Mouse (Mus musculus): ENCODE results near the gene Hs3st5. TPM values are rescaled to one million over a fixed set of nuclear protein-coding genes. Genes with fewer than 3 reads are reported as not detected.

Hs3st5 gene
- total and polyA plus RNA-seq, 2 experiments from 2014 or later, result 33.8 to 62.1 TPM

DNA sequence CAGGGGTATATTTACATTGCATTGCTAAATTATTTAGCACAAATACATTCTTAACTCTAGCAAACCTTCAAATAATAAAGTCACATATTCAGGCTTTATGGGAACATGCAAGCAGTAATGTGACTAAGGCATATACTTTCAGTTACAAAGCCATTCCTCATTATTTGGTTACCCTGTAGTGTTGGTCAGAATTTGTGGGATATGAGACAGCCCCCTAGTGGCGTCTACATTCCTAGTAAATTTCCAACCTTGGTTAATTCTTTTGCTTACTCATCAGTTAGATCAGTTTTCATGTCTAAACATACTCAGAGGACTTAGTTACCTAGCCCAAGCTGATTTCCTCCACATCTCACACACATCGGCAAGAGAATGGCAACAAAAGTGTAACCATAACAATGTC, 285.2 kb downstream of the Hs3st5 start:
- no peaks in the 10 kb centered on the region for H3K9me3 ChIP-seq (ENCODE audit: low read length)

DNA sequence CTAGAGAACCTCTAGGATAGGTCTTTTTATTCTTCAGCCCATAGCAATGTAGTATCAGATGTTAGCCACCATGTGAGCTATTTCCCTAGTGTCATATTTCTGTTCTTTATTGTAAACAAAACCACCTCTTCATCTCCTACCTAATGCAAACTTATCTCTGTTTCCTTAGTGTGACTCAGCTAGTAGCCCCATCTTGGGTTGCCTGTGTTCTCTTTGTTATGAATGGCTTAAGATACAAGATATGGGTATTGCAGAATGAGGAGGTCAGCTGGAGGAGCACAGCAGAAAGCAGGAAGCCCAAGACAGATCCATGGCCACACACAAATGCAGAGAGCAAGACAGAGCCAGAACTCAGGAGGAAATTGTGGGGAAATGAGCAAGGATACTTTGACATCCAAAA, 288.7 kb downstream of the Hs3st5 start:
- TF ChIP-seq CTCF (IDR thresholded peaks at IDR 0.05; ENCODE audit: low read depth), result no peak
- Histone ChIP-seq H3K36me3 (ENCODE audit: insufficient read depth, low read length) (no peaks in the 10 kb centered on the region), H3K4me1 (ENCODE audit: insufficient read depth, low read length) (no peaks in the 10 kb centered on the region), H3K27ac (no peak overlapping the region), H3K4me2 (ENCODE audit: low read depth, low read length) (no peak overlapping the region), H3K9me3 (ENCODE audit: low read length) (no peaks in the 10 kb centered on the region), H3K9ac (replicated peaks; ENCODE audit: low read length) (no peak overlapping the region), H3K27me3 (ENCODE audit: insufficient read depth, low read length) (no peaks in the 10 kb centered on the region), H3K4me3 (ENCODE audit: low read length) (no peak overlapping the region)
- ATAC-seq (no peak), DNase-seq (ENCODE audit: low spot score) (no peak)

More for the DNA sequence above, 285.2 kb downstream of the Hs3st5 start:
- DNase-seq (ENCODE audit: low spot score), result peak; percentile 56
- peak; percentile 72 for TF ChIP-seq CTCF (IDR thresholded peaks at IDR 0.05; ENCODE audit: low read depth)
- no peak overlapping the region for H3K4me3 ChIP-seq (ENCODE audit: low read length)
- WGBS, result 44% methylated on average over 2 of the region's 2 CpGs
- H3K27me3 ChIP-seq (ENCODE audit: insufficient read depth, low read length), result no peaks in the 10 kb centered on the region
- no peaks in the 10 kb centered on the region for H3K4me1 ChIP-seq (ENCODE audit: insufficient read depth, low read length)
- ATAC-seq, result 0 out of 2 replicates have a peak, but pooled peaks have one; percentile 45
- no peaks in the 10 kb centered on the region for H3K36me3 ChIP-seq (ENCODE audit: insufficient read depth, low read length)
- H3K27ac ChIP-seq, result no peak overlapping the region
- H3K4me2 ChIP-seq (ENCODE audit: low read depth, low read length), result no peak overlapping the region
- no peak overlapping the region for H3K9ac ChIP-seq (replicated peaks; ENCODE audit: low read length)

DNA sequence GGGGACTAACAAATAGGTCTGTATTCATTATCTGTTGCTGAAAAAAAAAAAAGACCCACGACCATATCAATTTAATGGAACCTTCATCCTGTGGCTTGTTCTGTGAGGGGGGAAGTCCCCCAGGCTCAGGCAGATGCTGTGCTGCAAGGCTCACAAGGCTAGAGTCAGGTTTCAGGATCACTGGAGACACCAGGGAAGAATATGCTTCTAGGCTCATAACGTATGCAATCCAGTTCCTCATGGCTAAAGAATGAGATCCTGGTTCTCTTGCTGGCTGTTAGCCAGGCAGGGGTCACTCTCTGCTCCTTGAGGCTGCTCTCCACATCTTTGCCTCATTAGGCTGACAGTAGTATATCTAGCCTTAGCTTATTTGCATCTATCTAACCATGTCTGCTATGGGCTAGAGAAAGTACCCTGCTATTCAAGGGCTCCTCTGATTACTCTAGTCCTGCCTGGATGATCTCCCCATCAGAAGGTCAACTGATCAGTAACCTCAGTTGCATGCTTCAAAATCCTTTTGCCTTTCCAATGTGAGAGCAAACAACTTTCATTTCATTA, 294.4 kb downstream of the Hs3st5 start:
- 21% methylated on average over 2 of the region's 2 CpGs for WGBS
- Histone ChIP-seq H3K9ac (replicated peaks; ENCODE audit: low read length) (no peak overlapping the region), H3K4me3 (ENCODE audit: low read length) (no peak overlapping the region), H3K9me3 (ENCODE audit: low read length) (no peaks in the 10 kb centered on the region), H3K27ac (no peak overlapping the region), H3K27me3 (ENCODE audit: insufficient read depth, low read length) (no peaks in the 10 kb centered on the region), H3K4me2 (ENCODE audit: low read depth, low read length) (no peak overlapping the region), H3K4me1 (ENCODE audit: insufficient read depth, low read length) (no peaks in the 10 kb centered on the region), H3K36me3 (ENCODE audit: insufficient read depth, low read length) (no peaks in the 10 kb centered on the region)
- peak; percentile 20 for DNase-seq (ENCODE audit: low spot score)
- TF ChIP-seq CTCF (IDR thresholded peaks at IDR 0.05; ENCODE audit: low read depth), result no peak
- no peak for ATAC-seq

DNA sequence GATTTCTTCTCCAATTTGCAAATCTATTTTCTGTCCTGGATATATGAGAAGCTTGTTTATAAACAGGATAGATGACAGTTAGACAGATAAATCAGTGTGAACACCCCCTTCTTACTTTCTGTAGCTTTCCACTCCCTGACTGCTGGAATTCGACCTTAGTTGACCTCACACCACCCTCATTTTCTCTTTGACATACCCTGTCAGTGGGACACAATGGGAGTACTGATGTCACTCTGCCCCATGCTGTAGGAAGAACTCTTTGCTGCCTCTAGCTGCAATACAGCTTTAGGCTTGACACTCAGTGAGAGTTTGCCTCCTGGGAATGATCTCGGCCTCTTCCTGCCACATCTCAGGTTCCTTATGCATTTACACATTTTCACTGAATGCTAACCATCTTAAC, 297.1 kb downstream of the Hs3st5 start:
- no peak overlapping the region for H3K27ac ChIP-seq
- no peaks in the 10 kb centered on the region for H3K36me3 ChIP-seq (ENCODE audit: insufficient read depth, low read length)
- peak; percentile 28; the same call in 1 of the 2 replicates for TF ChIP-seq CTCF (IDR thresholded peaks at IDR 0.05; ENCODE audit: low read depth)
- H3K9me3 ChIP-seq (ENCODE audit: low read length), result no peaks in the 10 kb centered on the region
- no peaks in the 10 kb centered on the region for H3K27me3 ChIP-seq (ENCODE audit: insufficient read depth, low read length)
- DNase-seq (ENCODE audit: low spot score) (peak; percentile 28), ATAC-seq (0 out of 2 replicates have a peak, but pooled peaks have one; percentile 51)
- H3K9ac ChIP-seq (replicated peaks; ENCODE audit: low read length), result no peak overlapping the region
- no peaks in the 10 kb centered on the region for H3K4me1 ChIP-seq (ENCODE audit: insufficient read depth, low read length)
- no peak overlapping the region for H3K4me2 ChIP-seq (ENCODE audit: low read depth, low read length)
- 12% methylated on average over 2 of the region's 2 CpGs for WGBS
- no peak overlapping the region for H3K4me3 ChIP-seq (ENCODE audit: low read length)

DNA sequence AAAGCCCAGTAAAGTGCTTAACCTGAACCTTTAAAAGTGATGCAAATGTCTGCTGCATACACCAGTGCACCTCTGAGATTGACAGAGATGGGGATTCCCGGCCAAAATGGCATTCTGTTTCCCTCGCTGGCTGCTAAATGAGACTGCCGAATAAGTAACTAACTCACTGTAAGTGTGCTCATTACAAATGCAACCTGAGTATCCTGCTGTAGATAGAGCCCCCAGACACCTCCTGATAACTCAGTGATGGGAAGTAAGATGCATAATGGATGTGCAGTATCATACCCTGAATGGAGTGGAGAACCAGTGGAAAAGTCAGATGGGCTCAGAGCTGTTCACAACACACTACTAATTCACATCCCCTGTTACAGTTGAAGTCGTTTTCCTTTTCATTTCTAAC, 298.7 kb downstream of the Hs3st5 start:
- Histone ChIP-seq H3K9ac (replicated peaks; ENCODE audit: low read length) (no peak overlapping the region), H3K27me3 (ENCODE audit: insufficient read depth, low read length) (no peaks in the 10 kb centered on the region), H3K9me3 (ENCODE audit: low read length) (no peaks in the 10 kb centered on the region), H3K4me1 (ENCODE audit: insufficient read depth, low read length) (no peaks in the 10 kb centered on the region), H3K36me3 (ENCODE audit: insufficient read depth, low read length) (no peaks in the 10 kb centered on the region), H3K4me3 (ENCODE audit: low read length) (no peak overlapping the region), H3K27ac (no peak overlapping the region), H3K4me2 (ENCODE audit: low read depth, low read length) (no peak overlapping the region)
- no peak for ATAC-seq
- TF ChIP-seq CTCF (IDR thresholded peaks at IDR 0.05; ENCODE audit: low read depth), result no peak
- WGBS, result 50% methylated on average over 4 of the region's 4 CpGs
- DNase-seq (ENCODE audit: low spot score), result no peak

DNA sequence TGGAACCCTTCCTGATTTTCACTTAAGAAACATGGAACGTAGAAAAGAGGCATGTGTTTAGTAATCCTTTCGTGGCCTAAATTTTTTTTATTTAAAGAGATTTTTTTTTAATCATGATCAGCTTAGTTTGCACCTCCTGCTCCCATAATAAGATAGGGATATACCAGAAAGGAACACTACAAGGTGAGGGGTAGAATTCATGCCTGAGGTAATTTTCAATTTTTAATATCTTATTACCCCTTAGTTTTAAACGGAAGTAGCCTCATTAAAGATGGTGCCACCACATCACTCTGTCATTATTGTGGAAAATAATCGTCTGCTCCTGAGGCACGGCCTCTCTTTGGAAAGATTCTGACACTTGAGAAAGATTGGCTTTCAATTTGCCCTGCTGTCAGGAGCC, 299.2 kb downstream of the Hs3st5 start:
- no peak for ATAC-seq
- DNase-seq (ENCODE audit: low spot score), result no peak
- no peaks in the 10 kb centered on the region for H3K9me3 ChIP-seq (ENCODE audit: low read length)
- H3K4me2 ChIP-seq (ENCODE audit: low read depth, low read length), result no peak overlapping the region
- no peaks in the 10 kb centered on the region for H3K27me3 ChIP-seq (ENCODE audit: insufficient read depth, low read length)
- no peaks in the 10 kb centered on the region for H3K36me3 ChIP-seq (ENCODE audit: insufficient read depth, low read length)
- TF ChIP-seq CTCF (IDR thresholded peaks at IDR 0.05; ENCODE audit: low read depth), result no peak
- H3K4me3 ChIP-seq (ENCODE audit: low read length), result no peak overlapping the region
- no peak overlapping the region for H3K9ac ChIP-seq (replicated peaks; ENCODE audit: low read length)
- WGBS, result 63% methylated on average over 5 of the region's 5 CpGs
- H3K4me1 ChIP-seq (ENCODE audit: insufficient read depth, low read length), result no peaks in the 10 kb centered on the region
- no peak overlapping the region for H3K27ac ChIP-seq

DNA sequence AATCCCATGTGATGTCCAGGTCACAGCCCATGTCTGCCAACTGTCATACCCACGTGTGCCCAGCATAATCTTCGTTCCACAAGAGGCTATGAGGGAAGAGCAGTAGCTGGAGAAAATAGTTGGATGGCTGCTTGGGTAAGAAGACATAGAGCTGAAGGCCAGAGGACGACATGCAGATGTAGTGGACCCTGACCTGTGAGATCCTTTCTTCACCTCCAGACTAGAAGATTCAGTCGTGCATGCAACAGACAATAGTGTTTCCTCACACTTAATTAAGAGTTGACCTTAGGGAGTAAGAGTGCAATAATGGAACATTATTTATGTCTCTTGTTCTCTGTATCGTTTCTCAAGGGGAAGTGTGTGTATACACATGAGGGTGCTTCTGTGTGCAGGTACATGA, 300.4 kb downstream of the Hs3st5 start:
- DNase-seq (ENCODE audit: low spot score) (no peak), ATAC-seq (no peak)
- no peak overlapping the region for H3K4me3 ChIP-seq (ENCODE audit: low read length)
- WGBS, result 51% methylated on average over 5 of the region's 5 CpGs
- H3K4me1 ChIP-seq (ENCODE audit: insufficient read depth, low read length), result no peaks in the 10 kb centered on the region
- H3K36me3 ChIP-seq (ENCODE audit: insufficient read depth, low read length), result no peaks in the 10 kb centered on the region
- H3K9ac ChIP-seq (replicated peaks; ENCODE audit: low read length), result no peak overlapping the region
- no peaks in the 10 kb centered on the region for H3K9me3 ChIP-seq (ENCODE audit: low read length)
- H3K4me2 ChIP-seq (ENCODE audit: low read depth, low read length), result no peak overlapping the region
- no peak for TF ChIP-seq CTCF (IDR thresholded peaks at IDR 0.05; ENCODE audit: low read depth)
- H3K27ac ChIP-seq, result no peak overlapping the region
- H3K27me3 ChIP-seq (ENCODE audit: insufficient read depth, low read length), result no peaks in the 10 kb centered on the region

All from hindbrain, postnatal 0 days (tissue).